Mouse (Mus musculus) lung, postnatal 0 days (tissue): ENCODE results near the gene Ginm1.

Source experiments
- CTCF ChIP-seq: IDR thresholded peaks from 2 replicates; pipeline ENCODE4 v1.5.1; 2016; ENCODE audit warnings: antibody characterized with exemption, mild to moderate bottlenecking
- EP300 ChIP-seq: IDR thresholded peaks from 2 replicates; pipeline ENCODE4 v1.6.1; 2016; ENCODE audit warnings: antibody characterized with exemption, mild to moderate bottlenecking, control low read depth

GRCm38 (mm10) chr10:7801258-7801657, 8.6 kb upstream of the Ginm1 start:
- TF ChIP-seq CTCF (no peak), EP300 (no peak)
